Mouse (Mus musculus) neutrophil, adult 5-6 weeks (primary cell): ENCODE measurements at regions not wholly inside any gene's neighbourhood (a gene's known extent, or its start where the extent isn't known, plus 50 kb on each side); places are given as distances from the start of the nearest gene placed in this dataset.

Experiments
- ATAC-seq: fragments of 151-379, 151-347 bp; 2 replicates; pipeline ENCODE4 v1.8.0; 2017; ENCODE audit warnings: mild to moderate bottlenecking, moderate TSS enrichment; ENCODE audit not compliant: insufficient number of reproducible peaks, poor library complexity, low FRiP score, severe bottlenecking; ENCODE audit errors: extremely low read depth

DNA sequence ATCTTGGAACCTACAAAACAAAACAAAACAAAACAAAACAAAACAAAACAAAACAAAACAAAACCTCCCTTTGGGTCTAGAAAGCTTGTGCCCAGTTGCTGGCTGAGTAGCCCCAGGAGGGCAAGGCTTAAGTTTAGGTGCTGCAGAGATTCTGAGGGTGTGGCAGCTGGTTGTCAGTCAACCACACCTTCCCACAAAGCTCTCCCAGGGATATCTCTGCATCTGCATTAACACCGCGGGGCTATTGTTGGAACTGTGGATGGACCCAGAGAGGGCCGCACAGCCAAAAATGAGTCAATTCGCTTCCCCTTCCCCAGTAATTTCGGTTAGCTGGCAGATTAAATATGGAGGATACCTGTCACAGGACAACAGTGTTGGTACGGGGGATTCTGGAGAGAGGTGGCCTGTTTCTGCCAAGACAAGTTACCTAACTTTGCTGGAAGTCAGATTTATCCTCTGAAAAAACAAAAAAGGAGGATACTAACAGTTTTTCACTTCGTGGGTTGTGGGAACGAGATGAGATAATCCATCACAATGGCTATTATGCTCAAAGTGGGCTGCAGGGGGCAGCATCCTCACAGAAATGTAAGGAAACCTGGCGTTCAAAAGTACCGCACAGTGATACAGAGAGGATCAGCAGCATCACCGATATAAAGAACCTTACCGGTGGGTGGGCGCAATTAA lies 96.7 kb downstream of the 1500009L16Rik start:
- peak; percentile 56 for ATAC-seq

DNA sequence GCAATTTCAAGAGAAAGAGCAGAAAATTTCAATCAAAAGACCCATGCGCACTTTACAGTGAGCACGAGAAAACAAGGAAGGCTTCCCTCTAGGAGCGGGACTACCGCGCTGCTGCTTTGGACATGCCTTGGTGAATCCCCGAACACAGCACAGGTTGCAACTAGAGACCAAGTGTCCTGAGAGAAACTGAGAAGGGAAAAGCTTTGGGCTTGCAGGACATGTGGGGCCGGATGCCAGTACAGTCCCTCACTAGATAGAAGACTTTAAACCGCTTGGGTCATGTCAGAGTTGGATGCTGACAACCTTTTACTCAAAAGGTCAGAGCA lies 97.2 kb downstream of the 1500009L16Rik start:
- ATAC-seq: no peak

DNA sequence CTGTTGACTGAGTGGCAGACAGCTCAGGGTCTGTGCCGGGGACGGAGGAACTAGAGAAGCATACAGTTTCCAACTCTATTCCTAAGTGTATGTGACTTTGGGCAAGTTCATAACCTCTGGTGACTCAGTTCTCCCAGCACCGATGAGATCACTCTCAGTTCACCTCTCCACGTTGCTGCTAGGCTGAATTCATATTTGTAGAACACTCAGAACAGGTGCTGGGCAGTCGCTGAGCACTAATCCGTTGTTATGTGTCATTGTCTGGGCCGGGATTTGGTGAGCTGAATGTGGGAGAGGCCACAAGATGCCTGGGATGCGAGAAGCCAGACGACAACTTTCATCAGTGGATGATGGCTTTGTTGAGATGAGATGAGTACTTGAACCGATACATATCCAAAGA lies 98.4 kb downstream of the 1500009L16Rik start:
- ATAC-seq: no peak

GRCm38 (mm10) chr10:83826105-83826504 lies 103.4 kb downstream of the 1500009L16Rik start:
- no peak for ATAC-seq

DNA sequence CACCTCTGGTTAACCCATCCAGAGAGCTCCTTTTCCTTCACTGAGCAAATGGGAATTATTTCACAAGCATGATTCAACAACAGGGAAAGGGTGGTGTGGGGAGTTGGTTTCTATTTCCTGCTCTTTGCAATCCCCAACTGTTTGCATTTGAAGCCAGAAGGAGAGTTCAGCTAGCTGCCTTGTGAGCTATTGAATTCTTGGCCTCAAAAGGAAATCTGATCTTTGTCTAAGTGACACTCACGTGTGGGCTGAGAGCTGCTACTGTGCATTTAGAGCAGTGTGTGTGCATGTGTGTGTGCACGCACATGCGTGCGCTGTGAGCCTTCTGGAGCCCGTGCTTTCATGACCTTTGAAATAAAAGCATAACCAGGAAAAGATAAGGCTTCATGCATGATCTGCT lies 113.7 kb downstream of the 1500009L16Rik start:
- no peak for ATAC-seq

- ATAC-seq: no peak
Observed at GRCm38 (mm10) chr10:83840226-83840625, 117.6 kb downstream of the 1500009L16Rik start.

DNA sequence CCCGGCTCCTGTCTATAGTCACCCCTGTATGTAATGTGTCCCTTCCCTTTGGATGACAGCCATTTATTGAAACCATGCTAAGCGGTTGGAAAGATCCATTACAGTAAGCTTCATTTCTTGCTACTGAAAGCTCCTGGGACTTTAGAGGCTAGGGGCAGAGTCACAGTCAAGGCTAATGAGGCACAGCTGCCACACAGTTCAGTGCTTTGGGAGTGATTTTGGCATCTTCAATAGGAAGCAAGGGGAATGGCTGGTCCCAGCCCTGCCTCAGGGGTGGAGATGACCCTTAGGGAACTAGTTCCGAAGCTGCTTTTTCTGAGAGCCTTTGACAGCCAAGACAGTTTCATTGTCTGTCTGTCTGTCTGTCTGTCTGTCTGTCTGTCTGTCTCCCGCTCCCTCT lies 128.2 kb downstream of the 1500009L16Rik start:
- no peak for ATAC-seq

DNA sequence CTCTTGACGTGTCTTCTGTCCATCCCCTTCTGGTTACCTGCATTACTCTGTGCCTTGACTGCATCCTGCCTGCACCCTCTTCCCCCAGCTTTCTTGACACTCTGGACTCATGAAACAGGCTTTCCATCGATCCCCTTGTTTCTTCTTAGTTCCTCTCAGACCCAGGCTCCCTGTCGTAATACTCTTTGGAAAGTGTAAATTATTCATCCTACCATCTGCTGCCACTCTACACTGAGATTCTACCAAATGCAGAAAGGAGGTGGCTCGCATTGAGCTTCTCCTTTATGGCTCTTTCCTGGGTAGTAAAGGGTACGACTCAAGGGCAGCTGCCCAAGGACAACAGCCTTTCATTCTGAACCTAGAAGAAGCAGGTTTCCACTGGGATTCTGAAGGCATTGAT lies 129.5 kb downstream of the 1500009L16Rik start:
- no peak for ATAC-seq

- no peak for ATAC-seq
Observed at GRCm38 (mm10) chr10:83852806-83853205, 130.1 kb downstream of the 1500009L16Rik start.

DNA sequence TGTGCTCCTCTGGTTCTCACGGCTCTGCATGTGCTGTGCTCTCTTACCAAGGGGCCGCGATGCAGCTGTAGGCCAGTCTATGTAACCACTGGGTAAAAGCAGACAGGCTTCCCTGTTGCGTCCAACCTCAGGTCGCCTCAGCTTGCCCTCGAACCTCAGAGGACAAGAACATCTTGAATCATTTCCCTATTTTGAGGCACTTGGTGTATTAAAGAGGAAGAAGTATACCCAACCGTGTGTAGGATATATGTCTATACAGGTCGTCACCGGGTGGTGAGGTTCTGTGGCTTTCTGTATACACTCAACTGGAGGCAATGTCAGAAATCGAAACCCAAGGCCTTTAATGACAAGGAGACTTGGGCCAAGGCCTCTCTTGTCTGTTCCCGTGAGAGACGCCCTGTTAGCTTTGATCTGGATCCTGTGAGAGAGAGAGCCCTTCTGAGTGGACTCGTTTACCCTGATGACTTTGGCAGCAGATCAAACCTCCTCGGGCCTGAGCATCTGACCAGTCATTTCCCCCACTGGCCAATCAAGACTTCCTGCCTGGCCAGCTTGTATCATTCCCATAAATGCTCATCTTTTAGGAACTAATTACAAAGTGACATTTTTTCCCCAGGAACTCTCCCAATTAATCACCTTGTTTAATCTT lies 135.3 kb downstream of the 1500009L16Rik start:
- 0 out of 2 replicates have a peak, but pooled peaks have one; percentile 18 for ATAC-seq

- no peak for ATAC-seq
Observed at GRCm38 (mm10) chr10:83858689-83859088, 136.0 kb downstream of the 1500009L16Rik start.

GRCm38 (mm10) chr10:83859633-83860032 lies 137.0 kb downstream of the 1500009L16Rik start:
- no peak for ATAC-seq

- no peak for ATAC-seq
Observed at GRCm38 (mm10) chr10:83861574-83862190, 139.0 kb downstream of the 1500009L16Rik start.

- no peak for ATAC-seq
Observed at GRCm38 (mm10) chr10:83864591-83864990, 141.9 kb downstream of the 1500009L16Rik start.

- no peak for ATAC-seq
Observed at GRCm38 (mm10) chr10:83865929-83866328, 143.3 kb downstream of the 1500009L16Rik start.

DNA sequence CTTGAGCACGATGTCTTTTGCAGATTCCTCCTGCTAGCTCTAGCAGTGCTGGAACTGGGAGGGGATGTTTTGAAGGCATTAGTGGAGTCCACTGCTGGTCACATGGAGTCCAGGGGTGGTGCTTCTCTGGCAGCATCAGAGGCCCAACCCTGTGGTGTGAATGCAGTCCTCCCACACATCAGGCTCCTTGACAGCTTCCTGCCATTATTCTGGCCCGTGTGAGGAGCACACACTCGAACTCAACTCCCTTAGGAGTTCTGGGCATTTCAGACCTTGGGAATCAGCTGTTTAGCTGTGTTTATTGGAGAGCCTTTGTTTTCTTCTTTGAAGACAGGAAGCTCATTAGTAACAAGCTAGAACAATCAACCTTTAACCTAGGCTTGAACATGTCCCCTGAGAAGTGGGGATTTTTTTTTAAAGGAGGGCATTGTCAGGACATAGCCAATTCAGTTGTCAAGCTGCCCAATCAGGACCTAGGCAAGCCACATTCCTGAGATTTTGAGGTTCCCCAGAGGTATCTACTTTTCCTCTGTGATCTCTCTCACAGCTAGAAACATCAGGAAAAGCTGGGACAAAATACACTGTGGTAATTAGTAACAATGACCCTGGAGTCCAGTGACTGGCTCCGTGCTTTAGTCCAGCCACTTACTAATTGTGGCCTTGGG lies 149.2 kb downstream of the 1500009L16Rik start:
- no peak for ATAC-seq

DNA sequence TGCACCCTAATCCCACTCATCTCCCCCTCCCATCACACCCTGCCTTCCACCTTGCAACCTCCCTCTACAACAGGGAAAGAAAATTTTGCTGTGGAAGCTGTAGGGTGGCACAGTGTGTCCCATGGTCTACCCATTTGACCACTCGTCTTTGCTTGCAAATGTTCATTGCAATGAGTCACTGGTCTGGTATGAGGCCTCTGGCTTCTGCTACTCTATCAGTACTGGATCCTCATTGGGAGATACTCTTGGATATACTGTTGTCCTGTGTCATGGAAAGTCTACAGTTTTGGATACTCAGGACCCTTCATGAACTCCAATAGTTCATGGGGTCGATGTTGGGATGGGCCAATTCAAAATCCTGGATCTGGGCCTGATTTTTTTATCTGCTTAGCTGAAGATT lies 156.1 kb downstream of the 1500009L16Rik start:
- ATAC-seq: no peak

GRCm38 (mm10) chr10:83882119-83882890 lies 159.6 kb downstream of the 1500009L16Rik start:
- ATAC-seq: no peak

DNA sequence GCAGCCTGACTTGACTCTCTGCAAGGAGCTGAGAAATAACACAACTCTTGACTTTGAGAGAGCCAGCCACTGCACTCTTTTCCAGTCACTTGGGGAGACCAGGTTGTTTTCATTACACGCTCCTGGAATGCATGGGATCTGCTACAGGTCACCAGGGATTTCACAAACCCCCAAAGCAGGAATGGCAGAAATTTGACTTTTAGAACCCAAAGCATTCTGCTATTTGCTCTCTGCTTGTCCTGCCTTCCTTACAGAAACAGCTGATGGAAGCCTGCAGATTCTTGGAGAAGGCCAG lies 160.2 kb downstream of the 1500009L16Rik start:
- ATAC-seq: no peak
